Mouse (Mus musculus): ENCODE results near the gene 1700012A03Rik.

DNA sequence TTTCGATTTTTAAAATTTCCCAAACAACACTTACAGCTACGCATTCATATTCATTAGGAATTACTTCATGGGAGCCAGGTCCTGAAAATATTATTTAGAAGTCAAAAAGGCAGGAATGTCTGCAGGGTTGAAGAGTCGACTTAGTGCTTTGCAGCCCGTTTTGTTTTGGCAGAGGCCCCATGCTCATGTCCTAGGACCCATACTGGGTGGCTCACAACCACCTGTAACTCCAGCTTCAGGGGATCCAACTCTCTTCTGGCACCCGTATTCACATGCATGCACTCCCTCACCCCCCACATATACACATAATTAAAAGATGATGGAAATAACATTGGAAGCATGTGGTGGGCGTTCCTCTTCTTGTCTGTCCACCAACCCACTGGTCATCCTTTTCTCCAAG, 43.7 kb upstream of the 1700012A03Rik start:
- TF ChIP-seq CTCF (IDR thresholded peaks at IDR 0.05; ENCODE audit: low read depth), result no peak
- TF ChIP-seq EP300 (IDR thresholded peaks at IDR 0.05; ENCODE audit: low read depth), result no peak
